Mouse (Mus musculus) spleen, adult 18-20 months (tissue): ENCODE data around the gene Igf2bp1.
"Not testable (repeated sequence)": the region's sequence is repeated elsewhere in the genome, so short reads cannot be mapped to it uniquely, and the experiment has no call there.

Source experiments
- DNase-seq, 2 experiments: peaks; one replicate each; pipeline ENCODE4 v3.0.0; 2022; ENCODE audit warnings: mixed read lengths in 2 of 2

Igf2bp1 gene

DNA sequence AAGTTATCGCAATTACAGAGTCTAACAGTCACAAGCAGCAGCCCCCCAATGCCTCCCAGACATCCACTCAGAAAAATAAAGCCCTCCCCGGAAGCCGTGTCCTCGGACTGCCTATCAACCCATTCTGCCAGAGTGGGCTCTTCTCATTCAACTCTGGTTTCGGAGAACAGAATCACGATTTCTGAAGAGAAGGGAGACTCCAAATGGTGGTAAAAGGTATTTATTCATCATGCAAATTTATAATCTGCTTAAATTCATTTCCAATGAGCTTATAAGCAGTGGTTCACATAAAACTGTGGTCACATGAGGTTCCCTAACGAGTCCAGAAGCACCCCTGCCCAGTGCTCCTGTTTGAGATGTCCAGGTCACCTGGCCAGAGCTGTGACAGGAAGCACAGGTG lies 48.3 kb downstream of the Igf2bp1 start:
- no peak for DNase-seq

DNA sequence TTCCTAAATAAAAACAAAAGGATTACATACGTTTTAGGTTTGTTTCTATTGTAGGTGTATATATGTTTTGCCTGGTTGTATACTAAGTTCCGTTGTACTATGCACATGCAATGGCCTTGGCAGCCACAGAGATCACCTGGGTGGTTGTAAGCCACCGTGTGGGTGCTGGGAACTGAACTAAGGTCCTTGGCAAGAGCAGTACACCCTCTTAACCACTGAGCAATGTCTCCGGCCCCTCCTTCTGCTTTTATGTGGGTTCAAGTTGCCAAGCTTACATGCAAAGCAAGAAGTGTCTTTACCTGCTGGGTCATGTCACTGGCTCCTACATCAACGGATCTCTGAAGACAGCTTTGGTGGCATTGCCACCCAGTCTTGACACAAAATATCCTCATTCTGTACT lies 52.4 kb downstream of the Igf2bp1 start:
- no peak for DNase-seq

DNA sequence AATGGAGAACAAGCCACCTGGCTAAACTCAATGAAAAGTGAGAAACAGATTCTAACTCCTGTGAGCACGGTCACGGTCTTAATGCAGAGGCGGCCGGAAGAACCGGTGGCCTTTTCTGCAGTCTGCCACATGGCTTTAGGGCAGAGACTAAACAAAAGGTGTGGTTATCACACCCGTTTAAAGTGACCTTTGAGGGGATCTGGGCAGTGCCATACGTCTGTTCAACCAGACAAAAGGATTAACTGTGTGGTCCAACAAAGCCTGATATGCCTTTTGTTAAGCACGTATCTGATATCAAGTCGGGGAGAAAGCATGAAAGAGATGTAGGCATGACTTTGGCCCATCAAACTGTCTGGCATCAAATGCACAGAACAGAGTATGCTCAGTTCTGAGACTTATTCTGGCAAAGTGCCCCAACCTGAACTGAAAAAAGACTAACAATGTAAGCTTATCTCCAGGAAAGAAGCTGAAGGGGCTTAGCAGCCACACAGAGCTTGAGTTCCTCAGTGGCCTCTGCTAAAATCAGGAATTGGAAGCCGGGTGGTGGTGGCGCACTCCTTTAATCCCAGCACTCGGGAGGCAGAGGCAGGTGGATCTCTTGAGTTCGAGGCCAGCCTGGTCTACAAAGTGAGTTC lies 59.8 kb downstream of the Igf2bp1 start:
- no peak for DNase-seq

DNA sequence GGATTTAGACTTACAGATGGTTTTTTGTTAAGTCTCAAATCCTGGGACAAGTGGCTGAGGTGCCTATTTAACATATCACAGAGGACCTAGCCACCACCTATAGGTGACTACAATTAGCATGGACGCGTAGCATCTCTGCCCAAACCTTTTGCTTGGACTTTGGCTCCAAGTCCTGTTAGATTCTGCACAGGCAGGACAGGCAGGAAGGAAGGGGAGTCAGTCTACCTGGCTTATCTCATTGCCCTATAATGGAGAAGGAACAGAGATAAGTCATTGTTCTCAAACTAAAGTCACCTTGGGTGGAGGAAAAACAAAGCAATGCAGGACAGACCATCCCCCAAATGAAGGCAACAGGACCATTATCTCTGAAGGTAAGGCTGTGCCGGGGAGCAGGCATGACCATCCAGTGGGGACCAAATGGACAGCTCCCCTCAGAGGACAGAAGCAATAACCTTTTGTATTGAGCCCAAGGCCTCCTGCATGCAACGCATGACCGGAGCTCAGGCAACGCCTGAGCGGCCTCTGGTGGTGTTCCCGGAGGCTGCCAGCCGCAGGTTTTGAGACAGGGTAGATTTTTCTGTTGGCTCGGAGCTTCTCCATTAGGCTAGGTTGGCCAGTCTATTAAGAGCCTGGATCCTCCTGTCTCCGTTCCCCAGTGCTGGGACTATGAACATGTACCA lies 65.8 kb downstream of the Igf2bp1 start:
- no peak for DNase-seq

DNA sequence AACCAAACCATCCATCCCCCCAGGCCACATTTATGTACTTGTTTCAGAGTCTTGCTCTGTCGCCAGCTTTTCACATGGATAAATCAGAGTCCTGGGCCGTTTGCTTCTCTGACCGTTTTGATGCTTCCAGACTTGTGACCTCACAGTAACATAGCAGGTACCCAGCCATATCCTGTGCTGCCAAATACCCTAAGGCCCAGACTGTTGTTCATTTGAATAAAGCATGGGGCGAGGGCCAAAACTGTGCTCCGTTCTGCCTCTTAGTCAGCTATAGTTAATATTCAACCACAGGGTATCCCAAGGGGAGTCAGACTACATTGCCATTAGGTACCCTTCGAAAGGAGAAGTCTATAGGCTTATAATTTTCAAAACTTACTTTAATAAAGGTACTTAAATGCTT lies 69.3 kb downstream of the Igf2bp1 start:
- DNase-seq, result no peak

DNA sequence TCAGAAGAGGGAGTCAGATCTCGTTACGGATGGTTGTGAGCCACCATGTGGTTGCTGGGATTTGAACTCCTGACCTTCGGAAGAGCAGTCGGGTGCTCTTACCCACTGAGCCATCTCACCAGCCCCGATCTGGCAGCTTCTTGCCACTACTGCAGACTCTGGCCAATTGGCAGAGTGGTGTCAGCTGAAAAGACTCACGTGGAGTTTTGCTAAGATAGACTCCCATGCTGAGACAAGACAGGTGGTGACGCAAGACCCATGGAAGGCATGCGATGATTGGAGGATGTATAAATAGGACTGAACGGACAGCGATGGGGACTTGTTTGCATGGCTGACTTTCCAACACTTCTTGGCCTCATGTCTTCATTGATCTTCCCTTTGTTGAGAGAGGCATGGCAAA lies 73.6 kb downstream of the Igf2bp1 start:
- DNase-seq, result not testable (repeated sequence)

DNA sequence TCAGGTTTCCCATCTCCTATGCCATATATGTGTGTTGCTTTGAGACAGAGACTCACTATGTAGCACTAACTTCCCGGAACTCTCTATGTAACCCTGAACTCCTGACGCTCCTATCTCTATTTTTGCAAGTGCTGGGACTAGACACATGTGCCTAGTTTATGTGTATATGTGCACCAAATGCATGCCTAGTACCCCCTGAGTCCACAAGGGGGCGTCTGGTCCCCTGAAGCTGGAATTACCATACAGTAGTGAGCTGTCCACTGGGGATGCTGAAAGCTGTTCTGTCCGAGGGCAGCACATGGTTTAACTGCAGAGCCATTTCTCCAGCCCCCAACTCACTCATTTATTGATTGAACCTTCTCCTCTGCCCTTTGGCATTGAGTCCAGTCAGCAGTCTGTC lies 79.3 kb downstream of the Igf2bp1 start:
- DNase-seq, result no peak

DNA sequence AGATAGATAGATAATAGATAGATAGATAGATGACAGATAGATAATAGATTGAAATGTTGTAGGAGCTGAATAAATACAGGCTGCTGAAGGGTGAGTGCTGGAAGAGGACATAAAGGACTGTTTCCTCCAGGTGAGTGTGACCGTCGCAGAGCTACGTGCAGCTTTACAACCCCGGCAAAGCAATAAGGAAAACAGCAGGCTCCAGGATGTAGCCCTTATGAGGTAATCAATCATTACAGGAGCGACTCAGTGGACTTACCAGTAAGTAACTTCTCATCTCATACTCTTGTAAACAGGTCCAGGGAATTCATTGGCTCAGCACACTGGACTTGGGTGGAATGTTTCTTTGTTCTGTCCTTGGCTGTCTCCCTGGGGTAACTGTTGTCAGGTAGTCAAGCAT lies 79.8 kb downstream of the Igf2bp1 start:
- no peak for DNase-seq

DNA sequence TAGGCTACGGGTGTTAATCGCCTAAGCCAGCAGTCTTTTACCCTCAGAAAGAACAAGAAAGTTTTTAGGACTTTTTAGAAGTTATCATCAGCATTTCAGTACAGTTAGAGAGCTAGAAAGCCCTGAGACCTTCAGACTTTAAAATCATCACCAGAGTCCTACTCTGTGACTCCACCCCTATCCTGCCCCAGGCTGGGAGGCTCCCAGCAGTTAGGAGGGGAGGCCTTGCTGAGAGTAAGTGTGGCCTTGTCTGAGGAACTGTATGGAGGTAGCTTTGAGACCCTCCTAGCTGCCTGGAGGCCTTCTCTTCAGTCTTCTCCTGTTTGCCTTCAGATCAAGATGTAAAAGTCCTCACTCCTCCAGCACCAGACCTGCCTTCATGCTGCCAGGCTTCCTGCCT lies 81.5 kb downstream of the Igf2bp1 start:
- no peak for DNase-seq

DNA sequence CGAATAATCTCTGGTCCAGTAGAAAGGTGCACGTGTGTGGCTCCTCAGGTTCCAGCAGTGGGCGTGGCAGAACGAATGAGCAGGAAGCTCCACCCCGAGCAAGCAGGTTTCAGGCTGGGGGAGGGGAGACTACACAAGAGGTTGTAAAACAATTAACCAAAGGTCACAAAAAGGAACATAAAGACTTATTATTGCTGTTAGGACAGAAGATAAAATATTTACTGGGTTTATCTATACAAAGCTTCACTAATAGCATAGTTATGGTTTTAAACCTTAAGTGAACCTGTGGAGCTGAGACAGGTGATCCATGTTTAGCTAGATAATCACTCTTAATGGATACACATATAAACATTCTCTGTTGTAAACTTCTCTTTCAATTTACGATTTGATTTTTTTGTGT lies 82.3 kb downstream of the Igf2bp1 start:
- DNase-seq, result not testable (repeated sequence)

DNA sequence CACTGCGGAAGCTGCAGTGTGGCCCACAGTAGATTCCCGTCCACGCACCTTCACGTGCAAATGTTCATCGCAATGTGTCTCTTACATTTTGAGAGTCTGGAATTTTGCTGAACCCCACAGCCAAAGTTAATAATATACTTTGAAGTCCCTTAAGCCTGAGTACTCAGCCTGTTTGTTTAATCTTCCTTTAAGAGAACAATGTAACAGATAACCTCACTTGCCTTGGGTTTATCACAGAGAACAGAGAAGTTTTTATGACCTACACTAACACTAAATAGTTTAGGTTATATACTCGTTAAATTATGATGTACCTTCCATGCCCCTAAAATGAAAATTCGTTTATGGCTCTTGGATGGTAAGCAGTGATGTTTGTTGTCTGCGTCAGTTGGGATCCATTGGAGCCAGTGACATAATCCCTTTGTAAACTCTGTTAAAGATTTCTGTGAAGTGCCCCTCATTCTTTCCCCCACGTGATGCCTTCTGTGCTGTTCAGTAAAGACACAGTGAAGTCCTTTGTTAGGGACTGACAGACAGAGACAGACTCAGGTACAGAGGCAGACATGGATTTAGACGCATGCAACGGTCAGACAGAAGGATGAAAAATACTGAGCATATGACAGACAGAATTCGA lies 83.6 kb downstream of the Igf2bp1 start:
- DNase-seq, result no peak

DNA sequence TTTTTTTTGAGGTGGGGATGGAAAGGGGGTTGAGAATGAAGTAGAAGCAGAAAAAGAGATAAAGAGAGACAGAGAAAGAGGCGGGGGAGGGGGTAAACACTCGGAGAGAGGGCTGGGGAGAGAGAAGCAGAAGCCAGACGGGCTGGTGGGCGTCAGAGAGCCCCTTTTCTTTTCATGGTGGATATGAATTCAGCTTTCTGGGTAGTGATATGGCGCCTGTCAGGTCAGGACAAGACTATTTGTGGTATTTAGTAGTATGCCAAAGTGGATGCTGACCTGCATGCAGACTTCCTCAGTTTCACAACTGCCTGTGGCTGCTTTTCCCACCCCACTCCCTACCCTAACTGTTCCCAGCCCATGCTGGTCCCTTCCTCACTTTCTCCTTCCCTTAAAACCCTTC lies 89.3 kb downstream of the Igf2bp1 start:
- DNase-seq, result no peak

DNA sequence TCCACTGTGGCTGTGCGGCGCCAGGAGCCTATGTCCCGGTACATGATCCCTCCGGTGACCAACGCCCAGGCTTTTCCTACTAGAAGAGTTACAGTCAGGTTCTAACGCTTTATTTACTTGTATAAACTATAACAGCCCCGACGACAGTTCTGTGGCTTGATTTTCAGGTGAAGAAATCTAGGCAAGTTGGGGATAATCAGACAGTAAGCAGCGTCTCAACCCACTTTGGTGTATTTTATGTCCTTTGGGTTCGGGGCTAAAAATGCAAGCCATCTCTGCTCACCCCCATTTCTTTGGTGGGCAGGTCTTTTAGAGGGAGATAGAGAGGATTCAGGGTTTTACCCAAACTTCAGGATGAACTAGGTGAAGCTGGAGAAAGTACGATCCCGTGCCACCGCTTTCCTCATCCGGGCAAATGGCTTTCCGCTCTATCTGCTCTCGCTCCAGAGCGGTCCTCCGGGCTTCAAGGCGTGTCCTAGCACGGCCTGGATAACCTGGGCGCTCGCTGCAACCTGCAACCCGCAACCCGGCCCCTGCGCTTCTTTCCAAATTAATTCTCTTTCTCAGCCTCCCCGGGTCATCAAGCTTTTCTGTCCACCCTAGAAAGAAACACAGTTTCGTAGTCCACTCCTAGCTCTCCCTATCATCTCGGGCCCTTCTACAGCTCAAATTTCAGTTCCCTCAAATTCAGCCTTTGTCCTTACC lies 90.6 kb downstream of the Igf2bp1 start:
- no peak for DNase-seq

DNA sequence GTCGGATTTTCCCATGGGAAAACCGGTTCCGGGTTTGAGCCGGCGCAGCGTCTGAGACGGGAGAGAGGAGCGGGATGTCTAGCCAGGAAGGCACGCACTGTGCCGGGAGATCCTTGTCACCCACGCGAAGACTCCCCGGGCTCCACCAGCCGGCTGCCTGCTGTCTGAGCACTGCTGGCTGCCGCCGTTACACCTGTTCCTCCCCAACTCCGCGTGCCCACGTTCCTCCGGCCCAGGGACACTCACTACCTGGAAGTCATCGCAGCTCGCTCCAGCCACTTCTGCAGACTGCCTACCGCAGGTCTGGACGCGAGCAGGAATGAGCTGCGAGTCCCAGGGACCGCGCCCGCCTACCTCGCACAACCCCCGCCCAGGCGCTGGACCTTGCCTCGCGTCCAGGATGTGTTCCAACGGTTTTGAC lies 91.2 kb downstream of the Igf2bp1 start, which contains the start of gene B4galnt2:
Gene B4galnt2 (minus strand): TSS at position 321 of the 421 bp plus-strand sequence.
- DNase-seq, result no peak

DNA sequence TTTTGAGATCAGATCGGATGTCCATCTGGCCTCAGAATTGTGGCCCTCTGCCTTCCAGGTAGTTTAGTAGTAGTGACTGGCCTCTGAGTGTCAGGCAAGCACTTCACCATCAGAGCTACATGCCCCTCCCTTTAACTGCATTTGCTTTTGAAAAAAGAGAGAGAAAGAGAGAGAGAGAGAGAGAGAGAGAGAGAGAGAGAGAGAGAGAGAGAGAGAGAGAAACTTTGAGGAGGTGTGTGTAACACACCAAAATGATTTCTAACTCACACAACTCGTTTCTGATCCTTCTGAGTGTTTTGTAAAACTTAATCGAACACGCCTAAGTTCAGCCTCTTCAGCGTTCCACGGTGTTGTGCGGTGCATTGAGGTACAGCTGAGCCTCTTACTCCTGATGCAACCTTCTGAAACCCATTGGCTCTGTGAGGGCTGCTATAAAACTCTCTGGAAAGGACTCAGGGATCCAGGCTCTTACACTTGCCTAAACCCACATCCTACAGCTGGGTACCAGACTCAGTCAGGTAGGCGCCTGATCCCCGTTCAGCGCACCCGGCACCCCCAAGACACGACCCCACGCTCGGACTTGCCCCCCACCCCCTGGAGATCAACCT lies 91.7 kb downstream of the Igf2bp1 start:
- no peak for DNase-seq

DNA sequence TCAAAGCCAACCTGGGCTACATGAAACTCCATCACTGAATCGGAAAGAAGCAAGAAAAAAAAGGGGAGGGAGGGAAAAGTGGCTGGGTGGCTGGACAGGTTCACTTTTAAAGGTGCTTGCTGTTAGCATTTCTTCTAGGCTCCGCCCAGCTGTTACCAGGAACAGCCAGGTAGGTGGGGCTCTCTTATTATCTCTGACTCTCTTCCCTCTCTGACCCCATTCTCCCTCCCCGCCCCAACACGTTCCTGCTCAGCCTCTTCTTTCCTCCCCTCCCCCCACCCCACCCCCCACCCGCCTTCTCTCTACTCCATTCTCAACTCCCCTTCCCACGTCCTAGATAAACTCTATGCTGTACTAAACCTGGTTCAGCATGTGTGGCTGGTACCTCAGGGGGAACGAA lies 94.2 kb downstream of the Igf2bp1 start:
- no peak for DNase-seq

DNA sequence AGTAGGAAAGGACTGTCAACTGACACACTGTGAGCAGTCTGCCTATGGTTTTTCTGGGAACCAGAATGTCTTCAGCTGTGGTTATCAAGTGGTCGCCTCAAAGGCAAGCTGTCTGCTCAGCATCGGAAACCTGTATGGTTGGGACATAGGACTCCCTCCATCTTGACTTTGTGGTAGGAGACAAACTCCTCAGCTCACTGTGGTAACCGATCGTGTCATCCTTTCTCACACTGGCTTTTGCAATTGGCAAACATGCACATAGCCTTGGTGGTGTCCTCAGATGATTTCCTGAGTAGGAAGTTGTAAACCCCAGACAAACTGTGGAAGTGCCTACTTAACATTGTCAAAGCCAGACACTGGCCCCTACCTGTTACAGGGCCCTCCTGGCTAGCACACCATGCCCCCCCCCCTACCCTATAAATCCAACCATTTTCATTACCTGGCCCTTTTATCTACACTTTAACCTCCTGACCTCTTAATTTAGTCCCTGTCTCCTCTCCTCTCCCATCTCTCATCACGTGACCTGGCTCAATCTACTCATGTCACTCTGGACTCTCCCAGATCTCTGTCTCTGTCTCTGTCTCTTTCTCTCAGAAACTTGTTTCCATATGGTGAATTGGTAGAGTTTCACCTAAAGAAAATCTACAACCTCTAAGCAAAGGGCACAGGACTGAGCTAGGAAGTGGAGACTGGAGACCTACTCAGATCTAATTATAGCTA lies 97.8 kb downstream of the Igf2bp1 start:
- DNase-seq, result no peak
